Mouse (Mus musculus): ENCODE measurements around the gene Tbc1d2.

- no peak for TF ChIP-seq EP300 (IDR thresholded peaks at IDR 0.05; ENCODE audit: low read depth)
- TF ChIP-seq CTCF (IDR thresholded peaks at IDR 0.05; ENCODE audit: low read depth), result no peak
Measured at GRCm38 (mm10) chr4:46597286-46597961, 52.6 kb downstream of the Tbc1d2 start.
